Mouse (Mus musculus) cortical plate, adult 2 months (tissue): ENCODE measurements at regions not wholly inside any gene's neighbourhood (a gene's known extent, or its start where the extent isn't known, plus 50 kb on each side); places are given as distances from the start of the nearest gene placed in this dataset.

Experiments
- CTCF ChIP-seq: fragments of 200-500 bp; IDR thresholded peaks from 2 replicates; pipeline ENCODE4 v1.5.1; 2011; ENCODE audit warnings: mild to moderate bottlenecking, control low read depth, low read length; ENCODE audit not compliant: insufficient read depth; ENCODE audit errors: extremely low read depth
- POLR2A ChIP-seq: fragments of 200-500 bp; IDR thresholded peaks from 2 replicates; pipeline ENCODE4 v1.6.1; 2011; ENCODE audit warnings: mild to moderate bottlenecking, low read length, control low read depth; ENCODE audit not compliant: insufficient read depth; ENCODE audit errors: extremely low read depth

GRCm38 (mm10) chr12:97360656-97361055 lies 898.6 kb downstream of the Galc start:
- no peak for TF ChIP-seq CTCF
- no peak for TF ChIP-seq POLR2A
